Mouse (Mus musculus): Measurements from ENCODE around the gene Nsdhl. TPM values are rescaled to one million over a fixed set of nuclear protein-coding genes. Genes with fewer than 3 reads are reported as not detected.

The Nsdhl gene
- 10 to 100 TPM; 20.3 to 23.2 TPM for total RNA-seq (2021)
- long read RNA-seq, experiment 1, transcript Nsdhl-201 (8 exons, 2,168 nt): major isoform, 15 of 16 reads
- long read RNA-seq, experiment 1, partial matches to known transcripts: 0 of 16 reads
- long read RNA-seq, experiment 1, other reads (novel, unspliced or antisense): 1 of 16 reads
- long read RNA-seq, experiment 2, transcript Nsdhl-201 (8 exons, 2,168 nt): major isoform, 18 of 19 reads
- long read RNA-seq, experiment 2, partial matches to known transcripts: 1 of 19 reads
- long read RNA-seq, experiment 2, other reads (novel, unspliced or antisense): 0 of 19 reads

GRCm38 (mm10) chrX:72917884-72918681, at the start of gene Nsdhl, which contains the start of gene Cetn2:
Gene Nsdhl (plus strand): TSS chrX:72918557.
Gene Cetn2 (minus strand): TSS chrX:72918411.
- TF ChIP-seq CTCF (IDR thresholded peaks at IDR 0.05): no peak
- peak; percentile 78 to 84 for DNase-seq (ENCODE audit: extremely low spot score in 1 of 2, low spot score in 2 of 2)
- peak within 1 kb of the TSS; percentile 71 for H3K27ac ChIP-seq
- intact Hi-C loops (cut with DNase I): no loop called here
- peak within 1 kb of the TSS; percentile 52 for H3K4me3 ChIP-seq

GRCm38 (mm10) chrX:72895388-72896054, 22.8 kb upstream of the Nsdhl start:
- intact Hi-C loops (cut with DNase I): loop anchor here (2.0 kb wide), 1 partner anchor 885 kb away; no protein-coding TSS in a partner anchor
- TF ChIP-seq CTCF (IDR thresholded peaks at IDR 0.05): no peak
- Histone ChIP-seq H3K4me3 (no peak overlapping the region), H3K27ac (no peak overlapping the region; the same call in 1 of the 2 replicates)
- DNase-seq (ENCODE audit: extremely low spot score in 1 of 2, low spot score in 2 of 2): peak; percentile 20

GRCm38 (mm10) chrX:72896055-72896437, 22.3 kb upstream of the Nsdhl start:
- TF ChIP-seq CTCF (IDR thresholded peaks at IDR 0.05): no peak

GRCm38 (mm10) chrX:72902530-72902929, 15.8 kb upstream of the Nsdhl start:
- no peak for DNase-seq (ENCODE audit: extremely low spot score in 1 of 2, low spot score in 2 of 2)
- peak; percentile 47 for TF ChIP-seq CTCF (IDR thresholded peaks at IDR 0.05)
- H3K27ac ChIP-seq: no peak overlapping the region
- intact Hi-C loops (cut with DNase I): loop anchor here (5.0 to 10.0 kb wide), 3 partner anchors 75 to 1255 kb away; partner anchors contain the start of gene Gabrq
- no peak overlapping the region for H3K4me3 ChIP-seq

More at GRCm38 (mm10) chrX:72896055-72896437, 22.3 kb upstream of the Nsdhl start:
- no peak overlapping the region for H3K4me3 ChIP-seq
- no peak for DNase-seq (ENCODE audit: extremely low spot score in 1 of 2, low spot score in 2 of 2)
- H3K27ac ChIP-seq: no peak overlapping the region; the same call in 1 of the 2 replicates
- intact Hi-C loops (cut with DNase I): loop anchor here (2.0 kb wide), 1 partner anchor 885 kb away; no protein-coding TSS in a partner anchor

GRCm38 (mm10) chrX:72907619-72908403, 10.5 kb upstream of the Nsdhl start:
- intact Hi-C loops (cut with DNase I): loop anchor here (10.0 kb wide), 1 partner anchor 923 kb away; no protein-coding TSS in a partner anchor
- Histone ChIP-seq H3K27ac (no peak overlapping the region), H3K4me3 (no peak overlapping the region)
- DNase-seq (ENCODE audit: extremely low spot score in 1 of 2, low spot score in 2 of 2): no peak
- no peak for TF ChIP-seq CTCF (IDR thresholded peaks at IDR 0.05)

GRCm38 (mm10) chrX:72908404-72908741, 10.0 kb upstream of the Nsdhl start:
- TF ChIP-seq CTCF (IDR thresholded peaks at IDR 0.05): peak; percentile 39
- no peak overlapping the region for H3K27ac ChIP-seq
- H3K4me3 ChIP-seq: no peak overlapping the region
- intact Hi-C loops (cut with DNase I): loop anchor here (10.0 kb wide), 1 partner anchor 924 kb away; no protein-coding TSS in a partner anchor
- peak in 1 of 2 experiments; percentile 14 for DNase-seq (ENCODE audit: extremely low spot score in 1 of 2, low spot score in 2 of 2)

- DNase-seq (ENCODE audit: extremely low spot score in 1 of 2, low spot score in 2 of 2): no peak
- no peak overlapping the region for H3K4me3 ChIP-seq
- no peak overlapping the region for H3K27ac ChIP-seq
- intact Hi-C loops (cut with DNase I): no loop called here
- TF ChIP-seq CTCF (IDR thresholded peaks at IDR 0.05): no peak
Measured at GRCm38 (mm10) chrX:72911611-72912010, 6.7 kb upstream of the Nsdhl start.

- peak overlapping the region; percentile 66; the same call in 1 of the 2 replicates for H3K27ac ChIP-seq
- TF ChIP-seq CTCF (IDR thresholded peaks at IDR 0.05): no peak
- H3K4me3 ChIP-seq: peak overlapping the region; percentile 52
- DNase-seq (ENCODE audit: extremely low spot score in 1 of 2, low spot score in 2 of 2): no peak
- intact Hi-C loops (cut with DNase I): no loop called here
Measured at GRCm38 (mm10) chrX:72918682-72919059, 314 bp downstream of the Nsdhl start.

- intact Hi-C loops (cut with DNase I): no loop called here
- H3K27ac ChIP-seq: no peak overlapping the region
- no peak for TF ChIP-seq CTCF (IDR thresholded peaks at IDR 0.05)
- no peak for DNase-seq (ENCODE audit: extremely low spot score in 1 of 2, low spot score in 2 of 2)
- no peak overlapping the region for H3K4me3 ChIP-seq
Measured at GRCm38 (mm10) chrX:72921391-72921790, 3.0 kb downstream of the Nsdhl start.

GRCm38 (mm10) chrX:72953464-72953863, 35.1 kb downstream of the Nsdhl start:
- H3K27ac ChIP-seq: no peak overlapping the region
- intact Hi-C loops (cut with DNase I): no loop called here
- TF ChIP-seq CTCF (IDR thresholded peaks at IDR 0.05): no peak
- no peak for DNase-seq (ENCODE audit: extremely low spot score in 1 of 2, low spot score in 2 of 2)
- no peak overlapping the region for H3K4me3 ChIP-seq

- no peak for DNase-seq (ENCODE audit: extremely low spot score in 1 of 2, low spot score in 2 of 2)
- H3K27ac ChIP-seq: no peak overlapping the region
- intact Hi-C loops (cut with DNase I): no loop called here
- no peak overlapping the region for H3K4me3 ChIP-seq
- TF ChIP-seq CTCF (IDR thresholded peaks at IDR 0.05): no peak
Measured at GRCm38 (mm10) chrX:72956486-72956885, 38.1 kb downstream of the Nsdhl start.
